Mouse (Mus musculus) urinary bladder, postnatal 4 days (tissue): ENCODE results near the gene Nt5c3.

Source experiments
- DNase-seq, 2 experiments: peaks; one replicate each; pipeline ENCODE4 v3.0.0; 2021 to 2022; ENCODE audit warnings: low spot score in 2 of 2

Gene Nt5c3

DNA sequence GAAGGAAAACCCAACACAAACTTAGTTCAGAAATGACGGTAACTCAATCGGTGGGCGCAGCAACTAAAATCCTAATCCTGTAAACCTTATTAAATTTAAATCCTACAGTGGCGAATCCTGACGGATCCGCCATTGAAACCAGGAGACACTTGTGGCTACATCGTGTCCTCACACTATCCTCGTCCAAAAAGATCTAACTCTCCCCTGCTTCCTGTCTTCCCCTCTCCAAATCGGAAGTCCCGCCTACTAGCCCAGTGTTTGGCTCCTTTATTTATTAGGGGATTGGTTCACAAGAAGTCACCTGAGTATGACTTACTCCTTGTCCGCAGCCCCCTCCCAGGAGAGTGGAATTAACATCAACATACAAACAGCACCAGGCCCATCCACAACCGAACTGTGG is 86.6 kb downstream of the Nt5c3 start:
- DNase-seq = no peak

DNA sequence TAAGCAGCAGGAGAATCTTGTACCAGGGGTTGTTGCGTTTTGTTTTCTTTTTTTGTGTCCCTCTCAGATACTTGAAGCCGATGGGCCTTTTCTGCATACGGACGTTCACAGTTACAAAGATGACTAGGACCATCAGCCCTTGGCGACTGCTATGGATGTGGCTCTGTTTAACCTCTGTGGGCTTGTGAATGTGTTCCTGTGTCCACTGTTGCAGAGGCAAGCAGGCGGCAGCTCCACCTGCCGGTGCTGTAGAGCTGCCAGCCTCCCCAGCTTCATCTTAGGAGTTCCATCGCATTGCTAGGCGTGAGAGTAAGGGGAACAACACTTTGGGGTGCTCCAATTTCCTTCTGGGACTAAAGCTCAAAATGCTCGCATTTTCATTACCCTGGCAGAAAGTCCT is 88.2 kb downstream of the Nt5c3 start:
- DNase-seq = no peak

DNA sequence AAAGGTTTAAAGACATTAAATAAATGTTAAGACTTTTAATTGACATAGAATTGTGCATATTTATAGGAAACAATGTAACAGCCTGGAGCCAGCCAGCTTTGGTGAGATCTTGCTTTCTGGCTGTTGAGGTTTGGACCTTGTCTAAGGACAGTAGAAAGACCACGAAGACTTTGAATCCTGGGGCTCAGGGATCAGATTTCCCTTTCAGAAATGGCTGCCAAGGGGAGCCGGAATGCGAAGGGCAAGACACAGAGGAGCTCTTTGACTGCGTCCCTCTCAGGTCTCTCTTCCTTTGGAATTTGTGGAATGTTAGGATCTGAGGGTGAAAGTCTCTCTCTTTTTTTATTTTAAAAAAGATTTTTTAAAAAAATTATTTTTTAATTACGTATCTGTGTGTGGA is 89.0 kb downstream of the Nt5c3 start:
- DNase-seq = no peak

DNA sequence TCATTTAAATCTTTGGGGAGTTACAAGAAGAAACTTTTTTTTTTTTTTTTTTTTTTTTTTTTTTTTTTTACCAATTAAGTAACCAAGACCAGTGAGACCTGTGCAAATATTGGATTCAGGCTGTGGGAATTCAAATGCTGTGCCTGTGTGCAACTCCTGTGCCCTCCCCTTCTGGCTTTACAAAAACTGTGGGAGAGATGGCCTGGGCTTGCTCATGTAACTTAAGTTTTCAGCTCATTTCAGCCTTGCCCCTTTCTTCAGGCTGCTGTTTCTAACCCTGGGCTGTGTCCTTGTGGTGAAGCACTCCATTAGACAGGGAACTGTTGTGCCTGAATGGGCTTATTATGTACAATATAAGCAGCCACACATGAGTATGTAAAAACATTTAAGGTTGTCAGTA is 90.9 kb downstream of the Nt5c3 start:
- no peak for DNase-seq

DNA sequence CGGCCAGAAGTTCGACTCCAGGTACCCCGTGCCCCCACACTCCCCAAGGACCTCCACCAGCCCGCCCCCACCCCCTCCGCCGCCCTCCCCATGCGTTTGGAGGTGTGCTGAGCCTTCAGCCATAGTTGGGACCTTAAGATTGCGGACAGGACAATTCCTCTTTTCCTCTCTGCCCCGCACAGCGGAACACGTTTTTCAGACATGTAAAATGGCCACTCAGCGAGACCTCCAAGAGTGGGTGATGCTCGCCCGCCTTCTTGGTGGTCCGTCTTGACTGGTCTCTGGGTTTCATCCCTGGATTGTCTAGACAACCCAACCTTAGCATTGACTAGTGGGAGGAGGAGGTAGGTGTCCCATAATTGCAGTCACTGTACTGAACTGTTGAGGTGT is 91.3 kb downstream of the Nt5c3 start:
- DNase-seq = no peak
